Mouse (Mus musculus) intestine, postnatal 0 days (tissue): Measurements from ENCODE around the gene Olfr101. TPM values are rescaled to one million over a fixed set of nuclear protein-coding genes. Genes with fewer than 3 reads are reported as not detected.

Experiments
- ATAC-seq: fragments of 200-750 bp; cut with Nextera tagmentation; 2 replicates; pipeline ENCODE4 v1.8.0; 2017; ENCODE audit warnings: mild to moderate bottlenecking, moderate TSS enrichment, moderate library complexity
- H3K27ac ChIP-seq: fragments of 300-500 bp; sonication (generic); 2 replicates; pipeline ENCODE4 v1.5.1; 2014; ENCODE audit warnings: mild to moderate bottlenecking, low read depth, low read length, moderate library complexity
- H3K27me3 ChIP-seq: fragments of 300-500 bp; sonication (generic); replicated peaks from 2 replicates; pipeline ENCODE4 v1.6.1; 2014; ENCODE audit warnings: low read length, mixed read lengths; ENCODE audit not compliant: control insufficient read depth, insufficient read depth
- H3K36me3 ChIP-seq: fragments of 300-500 bp; sonication (generic); 2 replicates; pipeline ENCODE4 v1.6.1; 2014; ENCODE audit warnings: mild to moderate bottlenecking, moderate library complexity; ENCODE audit not compliant: control insufficient read depth, insufficient read depth
- H3K4me1 ChIP-seq: fragments of 300-500 bp; sonication (generic); replicated peaks from 2 replicates; pipeline ENCODE4 v1.6.1; 2014; ENCODE audit warnings: antibody characterized with exemption, low read length, mixed read lengths; ENCODE audit not compliant: control insufficient read depth, insufficient read depth
- H3K4me2 ChIP-seq: fragments of 300-500 bp; sonication (generic); replicated peaks from 2 replicates; pipeline ENCODE4 v1.6.1; 2014; ENCODE audit warnings: low read depth, mild to moderate bottlenecking, moderate library complexity
- H3K4me3 ChIP-seq: fragments of 300-500 bp; sonication (generic); 2 replicates; pipeline ENCODE4 v1.5.1; 2014; ENCODE audit warnings: low read depth, low read length
- H3K9ac ChIP-seq: fragments of 300-500 bp; sonication (generic); 2 replicates; pipeline ENCODE4 v1.6.1; 2014; ENCODE audit warnings: mild to moderate bottlenecking, low read depth, low read length
- H3K9me3 ChIP-seq: fragments of 300-500 bp; sonication (generic); 2 replicates; pipeline ENCODE4 v1.6.1; 2016; ENCODE audit warnings: mixed run types; ENCODE audit not compliant: control insufficient read depth
- CTCF ChIP-seq: sonication (generic); IDR thresholded peaks from 2 replicates; pipeline ENCODE4 v1.5.1; 2016; ENCODE audit warnings: low read depth, mild to moderate bottlenecking, control low read depth, antibody characterized with exemption, moderate library complexity
- WGBS: fragments of 180-500 bp; shearing (Covaris S2); extraction: QIAGEN DNeasy Blood & Tissue Kit; methylation state at CpG from one replicate; pipeline ENCODE4 v1.1.7; 2014; 5-methylcytosine and 5-hydroxymethylcytosine counted together
- polyA plus RNA-seq: library from polyadenylated mRNA; unstranded; fragments of >200 nt; fragmentation: Nextera tagmentation; extraction: Ambion mirVana; gene quantifications from 2 replicates; pipeline ENCODE4 v1.2.1, GENCODE M21; 2015

Olfr101 gene
- polyA plus RNA-seq = not detected in 2 replicates

DNA sequence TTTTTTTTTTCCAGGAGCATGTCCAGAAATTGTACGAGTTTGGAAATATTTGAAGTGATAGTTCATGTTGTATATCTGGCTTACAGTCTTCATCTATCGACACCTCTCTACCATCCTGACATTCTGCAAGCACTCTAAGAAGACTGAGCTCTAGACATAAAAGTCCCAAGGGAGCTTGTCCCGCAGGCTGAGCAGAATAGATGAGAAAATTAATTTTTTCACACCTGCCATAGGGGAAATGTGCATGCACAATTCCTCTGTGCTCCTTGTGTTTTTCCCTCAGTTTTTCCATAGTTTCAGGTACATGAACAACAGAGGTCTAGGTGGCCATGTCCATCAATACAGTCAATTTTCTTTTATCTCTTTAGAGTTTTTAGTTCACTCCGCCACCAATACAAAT is at the start of gene Olfr101:
Olfr101 (minus strand) TSS at position 101 of the 400 bp plus-strand sequence.
- H3K27me3 ChIP-seq = no peaks in the 10 kb centered on the region
- H3K36me3 ChIP-seq = no peaks in the 10 kb centered on the region
- no peak within 1 kb of the TSS for H3K4me3 ChIP-seq
- H3K4me1 ChIP-seq = no peaks in the 10 kb centered on the region
- TF ChIP-seq CTCF = no peak
- WGBS = 84% methylated on average over 4 of the region's 4 CpGs
- no peak within 1 kb of the TSS for H3K27ac ChIP-seq
- H3K9me3 ChIP-seq = no peaks in the 10 kb centered on the region
- no peak within 1 kb of the TSS for H3K4me2 ChIP-seq
- no peak for ATAC-seq
- no peak within 1 kb of the TSS for H3K9ac ChIP-seq

DNA sequence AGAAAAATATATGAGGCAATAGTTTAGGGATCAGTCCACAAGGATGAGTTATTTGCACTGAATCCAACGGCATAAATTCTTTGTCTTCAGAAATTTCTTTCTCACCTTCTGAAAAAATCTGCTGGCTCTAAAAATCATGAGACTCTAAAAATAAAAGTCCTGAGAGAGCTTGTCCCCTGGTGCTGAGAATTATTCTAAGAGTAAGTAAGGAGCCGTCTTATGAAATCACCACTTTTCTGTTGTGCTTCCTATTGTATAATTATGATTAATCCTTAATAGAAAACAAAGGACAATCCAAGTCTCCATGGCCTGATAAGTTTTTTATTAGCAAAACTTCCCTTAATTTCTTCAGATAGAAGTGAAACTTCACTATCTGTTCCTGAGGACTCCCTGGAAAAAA is 35.5 kb upstream of the Olfr101 start, which contains the start of gene Olfr103:
Olfr103 (minus strand) TSS at position 101 of the 400 bp plus-strand sequence.
- WGBS = 88% methylated on average over 2 of the region's 2 CpGs
- no peak within 1 kb of the TSS for H3K4me3 ChIP-seq
- no peak within 1 kb of the TSS for H3K27ac ChIP-seq
- no peak within 1 kb of the TSS for H3K9ac ChIP-seq
- ATAC-seq = no peak
- no peak for TF ChIP-seq CTCF
- no peaks in the 10 kb centered on the region for H3K36me3 ChIP-seq
- no peaks in the 10 kb centered on the region for H3K27me3 ChIP-seq
- no peak within 1 kb of the TSS for H3K4me2 ChIP-seq
- no peaks in the 10 kb centered on the region for H3K9me3 ChIP-seq
- H3K4me1 ChIP-seq = no peaks in the 10 kb centered on the region

DNA sequence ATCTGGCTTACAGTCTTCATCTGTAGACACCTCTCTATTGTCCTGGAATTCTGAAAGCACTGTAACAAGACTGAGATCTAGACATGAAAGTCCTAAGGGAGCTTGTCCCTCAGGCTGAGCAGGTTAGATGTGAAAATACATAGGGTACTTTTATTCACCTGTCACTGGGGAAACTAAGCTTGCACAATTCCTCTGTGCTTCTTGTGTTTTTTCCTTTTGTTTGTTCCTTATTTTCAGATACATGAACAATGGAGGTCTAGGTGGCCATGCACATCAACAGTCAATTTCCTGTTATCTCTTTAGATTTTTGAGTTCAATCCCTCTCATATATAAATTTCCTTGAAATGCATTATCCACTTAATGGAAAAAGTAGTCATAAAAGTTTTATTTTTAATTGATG is 12.8 kb upstream of the Olfr101 start, which contains the start of gene Olfr102:
Olfr102 (minus strand) TSS at position 101 of the 400 bp plus-strand sequence.
- no peak for TF ChIP-seq CTCF

DNA sequence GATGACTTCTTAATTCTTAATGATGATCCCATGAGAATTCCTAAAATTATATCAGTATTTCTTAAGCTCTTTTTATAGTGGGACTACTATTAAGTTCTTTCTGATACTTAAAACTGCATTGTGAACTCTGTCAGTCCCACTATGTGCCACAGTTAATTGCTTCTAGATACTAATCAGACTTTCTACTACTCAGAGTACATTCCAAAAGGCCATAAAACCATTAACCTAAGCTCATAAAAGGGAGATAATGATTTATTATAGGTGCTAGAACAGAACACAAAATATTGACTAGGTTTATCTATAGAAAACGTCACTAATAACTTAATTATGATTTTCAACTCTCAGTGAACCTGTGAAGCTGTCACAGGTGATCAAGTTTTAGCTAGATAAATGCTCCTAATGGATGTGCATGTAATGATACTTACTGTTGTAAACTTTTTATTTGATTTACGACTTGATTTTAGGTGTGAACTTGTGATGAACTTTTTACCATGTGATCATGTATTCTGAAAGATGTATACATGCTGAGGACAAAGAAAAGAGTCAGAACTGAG is 6.1 kb upstream of the Olfr101 start:
- ATAC-seq = 0 out of 2 replicates have a peak, but pooled peaks have one; percentile 45
- Histone ChIP-seq H3K9ac (no peak overlapping the region), H3K9me3 (no peaks in the 10 kb centered on the region), H3K27me3 (no peaks in the 10 kb centered on the region), H3K4me3 (no peak overlapping the region), H3K4me2 (no peak overlapping the region), H3K27ac (no peak overlapping the region), H3K36me3 (no peaks in the 10 kb centered on the region), H3K4me1 (no peaks in the 10 kb centered on the region)
- WGBS = 13% methylated on average over 2 of the region's 2 CpGs
- no peak for TF ChIP-seq CTCF

More for the DNA sequence above, 12.8 kb upstream of the Olfr101 start, which contains the start of gene Olfr102:
- H3K27me3 ChIP-seq = no peaks in the 10 kb centered on the region
- H3K4me3 ChIP-seq = no peak within 1 kb of the TSS
- no peak within 1 kb of the TSS for H3K27ac ChIP-seq
- H3K9me3 ChIP-seq = no peaks in the 10 kb centered on the region
- H3K9ac ChIP-seq = no peak within 1 kb of the TSS
- ATAC-seq = no peak
- no peaks in the 10 kb centered on the region for H3K36me3 ChIP-seq
- H3K4me1 ChIP-seq = no peaks in the 10 kb centered on the region
- no peak within 1 kb of the TSS for H3K4me2 ChIP-seq

DNA sequence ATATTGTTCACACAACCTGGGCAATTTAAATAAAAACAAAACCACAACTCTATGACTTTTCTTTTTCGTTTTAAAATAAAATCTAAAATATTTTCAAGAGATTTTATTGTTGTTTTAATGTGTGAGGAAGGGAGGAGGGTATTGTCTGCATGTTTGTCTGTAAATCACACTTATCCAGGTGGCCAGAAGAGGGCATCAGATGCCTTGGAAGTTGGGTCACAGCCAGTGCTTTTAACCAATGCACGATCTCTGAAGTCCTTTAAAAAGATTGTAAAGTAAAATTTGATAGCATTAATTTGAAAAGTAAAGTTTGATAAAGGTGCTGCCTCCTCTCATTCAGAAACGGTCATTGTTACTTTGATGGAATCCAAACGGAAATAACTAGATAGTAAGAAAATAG is 4.4 kb upstream of the Olfr101 start:
- Histone ChIP-seq H3K27me3 (no peaks in the 10 kb centered on the region), H3K27ac (no peak overlapping the region), H3K36me3 (no peaks in the 10 kb centered on the region), H3K4me2 (no peak overlapping the region), H3K9me3 (no peaks in the 10 kb centered on the region), H3K9ac (no peak overlapping the region), H3K4me1 (no peaks in the 10 kb centered on the region), H3K4me3 (no peak overlapping the region)
- WGBS = 31% methylated on average over 4 of the region's 4 CpGs
- no peak for ATAC-seq
- peak; percentile 66 for TF ChIP-seq CTCF

DNA sequence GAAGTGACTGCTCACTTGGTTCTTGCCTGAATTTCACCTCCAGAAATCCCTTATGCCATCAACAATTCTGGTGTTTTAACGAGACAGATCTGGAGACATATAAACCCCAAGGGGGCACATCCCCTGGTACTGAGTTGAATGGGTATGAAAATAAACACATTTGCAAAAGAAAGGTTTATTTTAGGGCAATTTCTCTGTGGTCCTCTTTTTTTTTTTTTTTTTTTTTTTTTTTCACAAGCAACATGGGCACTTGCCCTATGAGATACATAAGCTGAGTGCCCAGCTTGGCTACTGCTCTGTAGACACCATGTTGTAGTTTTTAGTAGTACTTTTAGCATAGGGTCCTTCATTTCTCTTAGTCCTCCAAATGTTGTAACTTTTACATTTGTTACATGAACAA is 20.8 kb downstream of the Olfr101 start, which contains the start of gene Olfr99:
Olfr99 (minus strand) TSS at position 101 of the 400 bp plus-strand sequence.
- H3K36me3 ChIP-seq = no peaks in the 10 kb centered on the region
- ATAC-seq = no peak
- H3K4me3 ChIP-seq = no peak within 1 kb of the TSS
- H3K27ac ChIP-seq = no peak within 1 kb of the TSS
- no peak within 1 kb of the TSS for H3K9ac ChIP-seq
- H3K4me2 ChIP-seq = no peak within 1 kb of the TSS
- no peaks in the 10 kb centered on the region for H3K27me3 ChIP-seq
- no peaks in the 10 kb centered on the region for H3K9me3 ChIP-seq
- TF ChIP-seq CTCF = no peak
- 83% methylated on average over 1 of the region's 1 CpGs for WGBS
- H3K4me1 ChIP-seq = no peaks in the 10 kb centered on the region
